Comparison of ENCODE assay signal across 9 mouse cellular contexts in genomic region chr11:70524782-70525181, GRCm38 (mm10). TPM values are rescaled to one million over a fixed set of nuclear protein-coding genes. Genes with fewer than 3 reads are reported as not detected.
DNase-seq lines count a peak whose midpoint lies in the region; ATAC-seq lines count a peak whose summit lies in the region.
"Had no signal": no experiment of that assay in that cellular context is flagged by ENCODE, and none has a peak within 500 bp of the region (broad histone marks: within the 10 kb centered on the region; RNA-seq: fewer than 3 reads in every experiment).

No protein-coding gene starts in this region.

- H3K27me3 ChIP-seq in lung, embryonic 16.5 days (ENCODE audit: control insufficient read depth, insufficient read depth, low read depth, low read length), result no peaks in the 10 kb centered on the region
- peaks cover 12% of the 10 kb centered on the region for H3K27me3 ChIP-seq in forebrain, embryonic 10.5 days (ENCODE audit: poor library complexity, severe bottlenecking)
- H3K27me3 ChIP-seq in limb, embryonic 15.5 days, result no peaks in the 10 kb centered on the region
- no peaks in the 10 kb centered on the region for H3K27me3 ChIP-seq in stomach, embryonic 14.5 days (ENCODE audit: control insufficient read depth, insufficient read depth, low read length)

- ATAC-seq in lung, embryonic 16.5 days (ENCODE audit: low read depth), result no peak
- no peak for ATAC-seq in limb, embryonic 15.5 days (ENCODE audit: insufficient number of reproducible peaks, low FRiP score, low TSS enrichment, low read depth)
- no peak for ATAC-seq in stomach, embryonic 14.5 days (ENCODE audit: insufficient number of reproducible peaks, insufficient read depth, low FRiP score, low read depth)

- H3K27ac ChIP-seq in lung, embryonic 16.5 days (ENCODE audit: low read length), result no peak overlapping the region
- peak overlapping the region; percentile 54 for H3K27ac ChIP-seq in forebrain, embryonic 10.5 days
- no peak overlapping the region for H3K27ac ChIP-seq in limb, embryonic 15.5 days
- H3K27ac ChIP-seq in stomach, embryonic 14.5 days (ENCODE audit: low read length), result no peak overlapping the region

- H3K9me3 ChIP-seq in lung, embryonic 16.5 days (ENCODE audit: control insufficient read depth, low read length), result no peaks in the 10 kb centered on the region
- H3K9me3 ChIP-seq in forebrain, embryonic 10.5 days, result no peaks in the 10 kb centered on the region
- no peaks in the 10 kb centered on the region for H3K9me3 ChIP-seq in limb, embryonic 15.5 days
- no peaks in the 10 kb centered on the region for H3K9me3 ChIP-seq in stomach, embryonic 14.5 days (ENCODE audit: control insufficient read depth, low read depth, low read length)

- 4% methylated on average over 8 of the region's 8 CpGs for WGBS in lung, embryonic 16.5 days
- 7% methylated on average over 8 of the region's 8 CpGs for WGBS in forebrain, embryonic 10.5 days
- 6% methylated on average over 8 of the region's 8 CpGs for WGBS in limb, embryonic 15.5 days
- WGBS in stomach, embryonic 14.5 days, result 4% methylated on average over 8 of the region's 8 CpGs

- DNase-seq in lung, postnatal 36 days, result no peak
- DNase-seq in forebrain, embryonic 10.5 days (ENCODE audit: extremely low spot score, low spot score), result no peak
- no peak for DNase-seq in layer of hippocampus, postnatal 36 days
- no peak for DNase-seq in adrenal gland, adult (ENCODE audit: inconsistent age in 2 of 2, low spot score in 1 of 2)
- DNase-seq in cerebellum, adult 8-10 months, result no peak

- H3K36me3 ChIP-seq in lung, embryonic 16.5 days (ENCODE audit: control insufficient read depth, insufficient read depth, low read length), result peaks cover 18% of the 10 kb centered on the region
- peaks cover 39% of the 10 kb centered on the region for H3K36me3 ChIP-seq in forebrain, embryonic 10.5 days (replicated peaks)
- peaks cover 30% of the 10 kb centered on the region for H3K36me3 ChIP-seq in limb, embryonic 15.5 days
- H3K36me3 ChIP-seq in stomach, embryonic 14.5 days (ENCODE audit: control insufficient read depth, insufficient read depth, low read length), result peaks cover 21% of the 10 kb centered on the region

- H3K4me3 ChIP-seq in lung, embryonic 16.5 days (ENCODE audit: low read length), result peak overlapping the region; percentile 78
- H3K4me3 ChIP-seq in forebrain, embryonic 10.5 days, result peak overlapping the region; percentile 81
- H3K4me3 ChIP-seq in limb, embryonic 15.5 days, result peak overlapping the region; percentile 67
- H3K4me3 ChIP-seq in stomach, embryonic 14.5 days (ENCODE audit: low read depth, low read length), result peak overlapping the region; percentile 69

- peaks cover 8% of the 10 kb centered on the region for H3K4me1 ChIP-seq in lung, embryonic 16.5 days (replicated peaks; ENCODE audit: control insufficient read depth, insufficient read depth, low read length)
- peaks cover 25% of the 10 kb centered on the region for H3K4me1 ChIP-seq in forebrain, embryonic 10.5 days
- H3K4me1 ChIP-seq in limb, embryonic 15.5 days, result peaks cover 21% of the 10 kb centered on the region
- peaks cover 9% of the 10 kb centered on the region; the same call in 1 of the 2 replicates for H3K4me1 ChIP-seq in stomach, embryonic 14.5 days (ENCODE audit: control insufficient read depth, insufficient read depth, low read length)

- H3K4me2 ChIP-seq in lung, embryonic 16.5 days (ENCODE audit: low read depth, low read length), result peak overlapping the region; percentile 37
- H3K4me2 ChIP-seq in limb, embryonic 15.5 days, result peak overlapping the region; percentile 49
- peak overlapping the region; percentile 43 for H3K4me2 ChIP-seq in stomach, embryonic 14.5 days (replicated peaks; ENCODE audit: low read depth, low read length)

- H3K9ac ChIP-seq in lung, embryonic 16.5 days (ENCODE audit: low read length), result peak overlapping the region; percentile 36
- H3K9ac ChIP-seq in limb, embryonic 15.5 days, result no peak overlapping the region
- no peak overlapping the region for H3K9ac ChIP-seq in stomach, embryonic 14.5 days (replicated peaks; ENCODE audit: low read depth, low read length)

RNA-seq across cellular contexts. Expression of gene Psmb6, which starts 0.4 kb away (rescaled TPM):
- polyA plus RNA-seq in lung, embryonic 16.5 days (2015; fragmentation: Nextera tagmentation; extraction: Ambion mirVana), result 711 and 738 TPM in 2 replicates
- 1,074 and 1,112 TPM in 2 replicates for polyA plus RNA-seq in forebrain, embryonic 10.5 days (2016; fragmentation: Nextera tagmentation; extraction: Ambion mirVana)
- 660 and 698 TPM in 2 replicates for polyA plus RNA-seq in limb, embryonic 15.5 days (2015; fragmentation: Nextera tagmentation; extraction: Ambion mirVana)
- polyA plus RNA-seq in stomach, embryonic 14.5 days (2014; fragmentation: Nextera tagmentation; extraction: Ambion mirVana), result 709 and 761 TPM in 2 replicates
- 100 to 1,000 TPM; 174 to 193 TPM for total RNA-seq in layer of hippocampus, postnatal 36 days (2021)

RNA-seq across cellular contexts. Expression of gene Gltpd2, which starts 5.8 kb away (rescaled TPM):
- 0.54 and 0.73 TPM in 2 replicates for polyA plus RNA-seq in lung, embryonic 16.5 days (2015; fragmentation: Nextera tagmentation; extraction: Ambion mirVana)
- 0.15 and 0.54 TPM in 2 replicates for polyA plus RNA-seq in forebrain, embryonic 10.5 days (2016; fragmentation: Nextera tagmentation; extraction: Ambion mirVana)
- polyA plus RNA-seq in limb, embryonic 15.5 days (2015; fragmentation: Nextera tagmentation; extraction: Ambion mirVana), result 0.26 and 0.65 TPM in 2 replicates
- 0.43 and 0.81 TPM in 2 replicates for polyA plus RNA-seq in stomach, embryonic 14.5 days (2014; fragmentation: Nextera tagmentation; extraction: Ambion mirVana)
- not detected for total RNA-seq in layer of hippocampus, postnatal 36 days (2021)
- total RNA-seq: layer of hippocampus, postnatal 10 days had no signal

RNA-seq across cellular contexts. Expression of gene Gm40193, which starts 8.0 kb away (rescaled TPM):
- not detected in 2 replicates for polyA plus RNA-seq in lung, embryonic 16.5 days (2015; fragmentation: Nextera tagmentation; extraction: Ambion mirVana)
- not detected in 2 replicates for polyA plus RNA-seq in forebrain, embryonic 10.5 days (2016; fragmentation: Nextera tagmentation; extraction: Ambion mirVana)
- polyA plus RNA-seq in limb, embryonic 15.5 days (2015; fragmentation: Nextera tagmentation; extraction: Ambion mirVana), result not detected in 2 replicates
- not detected in 2 replicates for polyA plus RNA-seq in stomach, embryonic 14.5 days (2014; fragmentation: Nextera tagmentation; extraction: Ambion mirVana)
- not detected for total RNA-seq in layer of hippocampus, postnatal 36 days (2021)
- total RNA-seq: layer of hippocampus, postnatal 10 days had no signal

RNA-seq across cellular contexts. Expression of gene Vmo1, which starts 10.4 kb away (rescaled TPM):
- 0.34 and 0.72 TPM in 2 replicates for polyA plus RNA-seq in lung, embryonic 16.5 days (2015; fragmentation: Nextera tagmentation; extraction: Ambion mirVana)
- polyA plus RNA-seq in forebrain, embryonic 10.5 days (2016; fragmentation: Nextera tagmentation; extraction: Ambion mirVana), result 0.22 TPM in 1 of 2 replicates, not detected in the other
- 0.23 and 0.27 TPM in 2 replicates for polyA plus RNA-seq in limb, embryonic 15.5 days (2015; fragmentation: Nextera tagmentation; extraction: Ambion mirVana)
- 0.39 TPM in 1 of 2 replicates, not detected in the other for polyA plus RNA-seq in stomach, embryonic 14.5 days (2014; fragmentation: Nextera tagmentation; extraction: Ambion mirVana)
- not detected for total RNA-seq in layer of hippocampus, postnatal 36 days (2021)
- total RNA-seq: layer of hippocampus, postnatal 10 days had no signal

RNA-seq across cellular contexts. Expression of gene Pld2, which starts 15.1 kb away (rescaled TPM):
- 12.5 and 13.1 TPM in 2 replicates for polyA plus RNA-seq in lung, embryonic 16.5 days (2015; fragmentation: Nextera tagmentation; extraction: Ambion mirVana)
- polyA plus RNA-seq in forebrain, embryonic 10.5 days (2016; fragmentation: Nextera tagmentation; extraction: Ambion mirVana), result 2.7 and 3.1 TPM in 2 replicates
- 10.4 and 11.9 TPM in 2 replicates for polyA plus RNA-seq in limb, embryonic 15.5 days (2015; fragmentation: Nextera tagmentation; extraction: Ambion mirVana)
- polyA plus RNA-seq in stomach, embryonic 14.5 days (2014; fragmentation: Nextera tagmentation; extraction: Ambion mirVana), result 11.6 and 13.0 TPM in 2 replicates
- total RNA-seq in layer of hippocampus, postnatal 36 days (2021), result 10 to 100 TPM; 17.5 to 17.7 TPM
